Mouse (Mus musculus): Measurements from ENCODE around the gene Plekhn1.

GRCm38 (mm10) chr4:156252140-156252539 is 17.5 kb upstream of the Plekhn1 start:
- TF ChIP-seq POLR2A (IDR thresholded peaks at IDR 0.05; ENCODE audit: borderline replicate concordance, control insufficient read depth, low read depth, low read length) (no peak), CTCF (IDR thresholded peaks at IDR 0.05; ENCODE audit: control insufficient read depth, insufficient read depth, low read length) (no peak)

Measured in bone marrow, adult 2 months (tissue).